Mouse (Mus musculus): ENCODE measurements at regions not wholly inside any gene's neighbourhood (a gene's known extent, or its start where the extent isn't known, plus 50 kb on each side); places are given as distances from the start of the nearest gene placed in this dataset.
"Not testable (repeated sequence)": the region's sequence is repeated elsewhere in the genome, so short reads cannot be mapped to it uniquely, and the experiment has no call there.

- H3K4me3 ChIP-seq: no peak overlapping the region
- DNase-seq (ENCODE audit: low spot score in 2 of 2): no peak
- H3K27ac ChIP-seq: no peak overlapping the region
- TF ChIP-seq CTCF (conservative IDR thresholded peaks at IDR 0.05): no peak
Observed at GRCm38 (mm10) chr16:55520077-55520476, 222.3 kb upstream of the Zpld1 start.

- Histone ChIP-seq H3K27ac (no peak overlapping the region), H3K4me3 (no peak overlapping the region)
- peak; percentile 73 for TF ChIP-seq CTCF (conservative IDR thresholded peaks at IDR 0.05)
- DNase-seq (ENCODE audit: low spot score in 2 of 2): no peak
Observed at GRCm38 (mm10) chr16:55519646-55520045, 221.9 kb upstream of the Zpld1 start.

- TF ChIP-seq CTCF (conservative IDR thresholded peaks at IDR 0.05): no peak
- no peak overlapping the region for H3K4me3 ChIP-seq
- H3K27ac ChIP-seq: no peak overlapping the region
- no peak for DNase-seq (ENCODE audit: low spot score in 2 of 2)
Observed at GRCm38 (mm10) chr16:55516994-55517393, 219.2 kb upstream of the Zpld1 start.

- no peak for DNase-seq (ENCODE audit: low spot score in 2 of 2)
- Histone ChIP-seq H3K4me3 (no peak overlapping the region), H3K27ac (no peak overlapping the region)
- no peak for TF ChIP-seq CTCF (conservative IDR thresholded peaks at IDR 0.05)
Observed at GRCm38 (mm10) chr16:55515228-55515696, 217.5 kb upstream of the Zpld1 start.

- DNase-seq (ENCODE audit: low spot score in 2 of 2): no peak
- Histone ChIP-seq H3K4me3 (no peak overlapping the region), H3K27ac (no peak overlapping the region)
- no peak for TF ChIP-seq CTCF (conservative IDR thresholded peaks at IDR 0.05)
Observed at GRCm38 (mm10) chr16:55514448-55515200, 216.8 kb upstream of the Zpld1 start.

- DNase-seq (ENCODE audit: low spot score in 2 of 2): no peak
Observed at GRCm38 (mm10) chr16:55504796-55505413, 207.1 kb upstream of the Zpld1 start.

GRCm38 (mm10) chr16:55504274-55504673 is 206.5 kb upstream of the Zpld1 start:
- TF ChIP-seq CTCF (conservative IDR thresholded peaks at IDR 0.05): no peak
- Histone ChIP-seq H3K4me3 (no peak overlapping the region), H3K27ac (no peak overlapping the region)
- no peak for DNase-seq (ENCODE audit: low spot score in 2 of 2)

More at GRCm38 (mm10) chr16:55504796-55505413, 207.1 kb upstream of the Zpld1 start:
- Histone ChIP-seq H3K4me3 (no peak overlapping the region), H3K27ac (no peak overlapping the region)
- TF ChIP-seq CTCF (conservative IDR thresholded peaks at IDR 0.05): no peak

- DNase-seq (ENCODE audit: low spot score in 2 of 2): no peak
- Histone ChIP-seq H3K27ac (no peak overlapping the region), H3K4me3 (no peak overlapping the region)
- TF ChIP-seq CTCF (conservative IDR thresholded peaks at IDR 0.05): peak; percentile 51
Observed at GRCm38 (mm10) chr16:55503273-55503672, 205.5 kb upstream of the Zpld1 start.

- not testable (repeated sequence) for DNase-seq (ENCODE audit: low spot score in 2 of 2); H3K27ac ChIP-seq; H3K4me3 ChIP-seq
Observed at GRCm38 (mm10) chr16:55499831-55500230, 202.0 kb upstream of the Zpld1 start.

- no peak for DNase-seq (ENCODE audit: low spot score in 2 of 2)
- TF ChIP-seq CTCF (conservative IDR thresholded peaks at IDR 0.05): no peak
- no peak overlapping the region for H3K4me3 ChIP-seq
- H3K27ac ChIP-seq: no peak overlapping the region
Observed at GRCm38 (mm10) chr16:55495051-55495450, 197.3 kb upstream of the Zpld1 start.

GRCm38 (mm10) chr16:55494162-55494561 is 196.4 kb upstream of the Zpld1 start:
- DNase-seq (ENCODE audit: low spot score in 2 of 2): no peak
- Histone ChIP-seq H3K27ac (no peak overlapping the region), H3K4me3 (no peak overlapping the region)
- TF ChIP-seq CTCF (conservative IDR thresholded peaks at IDR 0.05): no peak

- Histone ChIP-seq H3K4me3 (no peak overlapping the region), H3K27ac (no peak overlapping the region)
- TF ChIP-seq CTCF (conservative IDR thresholded peaks at IDR 0.05): no peak
- no peak for DNase-seq (ENCODE audit: low spot score in 2 of 2)
Observed at GRCm38 (mm10) chr16:55492111-55492510, 194.3 kb upstream of the Zpld1 start.

GRCm38 (mm10) chr16:55484391-55484790 is 186.6 kb upstream of the Zpld1 start:
- no peak for TF ChIP-seq CTCF (conservative IDR thresholded peaks at IDR 0.05)
- H3K4me3 ChIP-seq: no peak overlapping the region

GRCm38 (mm10) chr16:55480745-55481144 is 183.0 kb upstream of the Zpld1 start:
- TF ChIP-seq CTCF (conservative IDR thresholded peaks at IDR 0.05): no peak
- DNase-seq (ENCODE audit: low spot score in 2 of 2): no peak
- Histone ChIP-seq H3K4me3 (no peak overlapping the region), H3K27ac (no peak overlapping the region)

More at GRCm38 (mm10) chr16:55484391-55484790, 186.6 kb upstream of the Zpld1 start:
- H3K27ac ChIP-seq: no peak overlapping the region
- DNase-seq (ENCODE audit: low spot score in 2 of 2): no peak

Data from layer of hippocampus, adult 2 months (tissue).